Mouse (Mus musculus): Measurements from ENCODE around the gene Olfr315.
"Not testable (repeated sequence)": the region's sequence is repeated elsewhere in the genome, so short reads cannot be mapped to it uniquely, and the experiment has no call there.

Gene Olfr315

DNA sequence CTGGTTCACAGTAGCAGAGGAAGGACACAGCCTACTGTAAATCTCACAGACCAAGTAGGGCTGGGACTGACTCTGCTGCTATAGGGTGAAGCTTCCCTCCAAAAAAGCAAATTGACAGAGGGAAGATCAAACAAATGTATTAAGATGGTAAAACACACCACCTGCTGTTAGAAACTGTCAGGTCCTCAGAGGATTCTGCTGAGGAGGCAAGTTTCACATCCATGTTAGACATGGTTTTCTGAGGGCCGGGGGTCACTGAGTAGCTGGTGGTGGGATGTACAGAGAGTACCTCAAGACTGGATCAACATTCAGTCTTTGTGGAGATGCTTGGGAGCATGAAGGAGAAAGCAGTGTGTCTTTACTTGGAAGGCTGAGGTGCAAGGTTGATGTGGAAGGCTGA, 42.7 kb downstream of the Olfr315 start:
- no peak for DNase-seq (ENCODE audit: low read depth in 1 of 2, low spot score in 2 of 2)

DNA sequence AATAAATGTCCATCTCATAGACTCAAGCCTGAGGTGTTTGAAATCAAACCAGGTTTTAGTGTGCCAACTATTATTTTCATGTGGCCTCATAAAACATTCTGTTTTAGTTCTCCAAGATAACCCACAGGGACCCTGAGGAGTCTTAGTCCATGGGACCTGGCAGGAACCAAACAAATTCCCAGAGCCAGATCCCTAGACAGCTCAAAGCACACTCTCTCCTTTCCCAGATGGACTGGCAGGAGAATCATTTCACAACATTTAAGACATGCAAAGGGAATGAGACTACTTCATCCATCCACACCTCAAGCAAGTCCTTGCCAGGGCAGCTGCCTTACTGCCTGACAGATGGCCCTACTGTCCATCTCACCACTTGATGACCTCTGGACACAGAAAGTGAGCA, 55.9 kb downstream of the Olfr315 start, which contains the start of gene Olfr312:
TSS of gene Olfr312 (plus strand) at position 301 of the 400 bp plus-strand sequence.
- not testable (repeated sequence) for DNase-seq (ENCODE audit: low read depth in 1 of 2, low spot score in 2 of 2)

DNA sequence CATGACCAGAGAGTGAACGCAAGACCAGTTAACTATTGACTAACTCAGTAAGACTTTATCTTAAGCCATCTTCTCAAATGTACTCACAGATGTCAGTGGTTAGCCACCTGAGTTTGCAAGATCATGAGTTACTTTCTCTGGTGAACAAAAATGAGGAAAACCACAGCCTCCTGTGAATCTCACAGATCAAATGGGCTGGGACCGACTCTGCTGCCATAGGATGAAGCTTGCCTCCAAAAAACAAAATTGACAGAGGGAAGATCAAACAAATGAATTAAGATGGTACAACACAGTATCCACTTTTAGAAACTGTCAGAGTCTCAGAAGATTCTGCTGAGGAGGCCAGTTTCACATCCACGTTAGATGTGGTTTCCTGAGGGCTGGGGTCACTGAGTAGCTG, 56.8 kb downstream of the Olfr315 start:
- DNase-seq (ENCODE audit: low read depth in 1 of 2, low spot score in 2 of 2): no peak
